Mouse (Mus musculus) mouse embryonic stem cell (cell line): ENCODE measurements around the gene Cdca7l.

Source experiments
- in situ Hi-C, 2 experiments: fragments of 300-500 bp; cut with MboI; formaldehyde crosslinking; loops; 1 replicate in 1 of 2; 3 replicates in 1 of 2; pipeline ENCODE4 v1.14.3; 2019 to 2020; ENCODE audit warnings: low sequenced_read_pairs in 2 of 2, low pct_unique_long_range_greater_than_20kb in 1 of 2, mixed read lengths in 1 of 2; ENCODE audit not compliant: unreplicated experiment in 1 of 2

Cdca7l gene

GRCm38 (mm10) chr12:117806470-117806869 lies 2.4 kb downstream of the Cdca7l start:
- in situ Hi-C loops = no loop called here

DNA sequence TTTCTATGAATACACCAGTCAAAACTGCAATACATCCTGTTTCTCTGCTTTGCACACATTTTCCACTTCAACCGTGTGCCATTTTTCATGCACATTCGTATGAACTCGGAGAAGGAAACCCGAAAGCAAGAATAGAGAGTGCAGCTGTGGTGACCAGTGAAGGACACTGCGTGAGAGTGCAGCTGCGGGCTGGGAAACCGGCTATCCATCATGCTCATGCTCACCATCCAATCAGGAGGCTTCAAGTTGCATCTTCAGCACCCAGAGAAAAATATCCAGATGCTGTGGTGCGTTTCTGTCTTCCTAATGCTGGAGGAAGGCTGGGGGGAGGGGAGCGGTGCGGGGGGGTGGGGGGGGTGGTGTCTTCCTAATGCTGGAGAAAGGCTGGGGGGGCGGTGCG lies 3.5 kb downstream of the Cdca7l start:
- in situ Hi-C loops = no loop called here

DNA sequence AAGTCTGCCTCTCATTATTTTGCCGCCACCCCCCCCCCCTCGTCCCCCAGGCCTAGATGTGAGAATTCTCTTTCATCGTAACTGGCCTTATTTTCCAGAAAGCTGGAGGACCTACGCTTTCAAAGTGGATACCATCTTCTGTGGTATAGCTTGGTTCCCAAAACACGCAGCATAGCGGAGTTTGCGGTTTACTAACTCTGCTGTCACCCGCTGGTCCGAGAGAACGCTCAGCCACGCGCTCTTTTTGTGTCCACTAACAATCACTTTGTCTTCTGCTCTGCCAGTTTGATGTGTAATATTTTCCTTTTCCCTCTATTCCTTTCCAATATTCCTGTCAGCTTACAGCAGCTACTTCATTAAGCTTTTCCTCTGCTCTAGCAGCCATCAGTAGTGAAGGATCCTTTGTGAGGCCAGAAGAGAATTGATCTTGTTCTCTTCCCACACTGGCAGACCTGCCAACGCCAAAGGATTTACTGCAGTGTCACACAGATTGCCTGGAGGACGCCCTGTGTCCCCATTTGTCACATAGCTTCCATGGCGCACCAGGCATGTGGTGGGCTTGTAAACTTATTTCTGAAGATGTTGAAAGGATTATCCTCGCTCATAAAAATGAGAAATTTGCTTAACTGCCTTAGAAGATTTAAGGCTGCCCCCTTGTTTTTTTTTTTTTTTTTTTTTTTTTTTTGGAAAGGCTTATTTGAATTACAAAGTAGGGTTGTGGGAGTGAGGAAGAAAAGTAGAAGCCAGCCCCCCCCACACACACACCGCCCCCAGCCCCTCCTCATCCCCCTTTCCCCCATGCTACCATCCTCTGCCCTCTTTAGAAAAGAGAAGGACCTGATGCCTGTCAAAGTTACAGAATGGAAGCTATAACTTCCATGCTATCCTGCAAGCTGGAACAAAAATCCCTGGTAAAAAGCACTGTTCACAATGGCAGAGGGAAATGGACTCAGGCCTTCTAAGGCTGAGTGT lies 4.6 kb downstream of the Cdca7l start:
- in situ Hi-C loops = no loop called here

- in situ Hi-C loops = no loop called here
These were observed 5.4 kb downstream of the Cdca7l start for GRCm38 (mm10) chr12:117809327-117810017.

DNA sequence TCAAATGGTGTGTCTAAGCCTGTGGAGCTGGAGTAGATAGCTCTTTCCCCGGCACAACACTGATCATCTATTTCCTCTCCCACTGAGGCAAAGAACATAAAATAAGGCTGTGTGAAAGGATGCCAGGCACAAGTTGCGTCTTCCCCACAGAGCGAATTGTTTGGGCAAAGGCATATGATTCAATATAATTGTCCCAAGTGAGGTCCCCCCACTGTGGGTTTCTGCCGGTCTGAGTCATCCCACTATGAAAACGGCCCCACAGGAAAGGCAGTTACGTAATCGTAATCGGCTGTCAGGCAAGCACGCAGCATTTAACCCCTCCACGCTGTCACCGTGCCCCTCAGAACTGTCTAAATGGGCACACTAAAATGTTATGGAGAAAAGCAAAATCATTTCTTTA lies 6.0 kb downstream of the Cdca7l start:
- in situ Hi-C loops = no loop called here

DNA sequence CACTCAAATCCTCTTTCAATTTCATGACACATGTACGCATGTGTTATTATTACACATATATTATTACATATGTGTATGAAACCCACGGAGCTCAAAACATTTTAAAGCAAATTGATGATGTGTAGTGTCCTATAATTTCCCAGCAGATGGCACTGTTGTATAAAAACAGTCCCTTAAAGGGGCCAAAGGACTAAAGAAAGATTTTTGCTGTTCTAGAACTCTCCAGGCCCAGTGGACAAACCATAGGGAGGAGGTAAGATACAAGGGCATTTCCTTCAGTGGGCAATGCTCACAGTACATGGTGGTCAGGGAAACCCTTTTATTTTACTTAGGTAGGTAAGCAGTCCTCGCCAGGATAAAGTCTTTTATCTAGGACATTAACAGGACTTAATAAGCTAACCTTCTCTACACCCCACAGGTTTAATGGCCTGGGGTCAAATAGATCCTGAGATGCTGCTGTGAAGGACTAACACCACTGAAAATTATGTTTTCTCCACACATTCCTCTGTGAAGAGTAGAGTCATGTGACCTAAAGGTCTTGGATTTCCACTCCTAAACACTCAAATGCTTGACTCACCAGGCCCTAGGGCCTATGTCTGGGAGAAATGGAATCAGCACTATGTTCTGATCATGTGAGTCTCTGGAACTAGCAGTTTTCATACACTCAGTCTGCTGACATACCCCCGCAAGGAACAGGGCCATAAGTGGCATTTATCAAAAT lies 16.2 kb downstream of the Cdca7l start:
- in situ Hi-C loops = no loop called here

DNA sequence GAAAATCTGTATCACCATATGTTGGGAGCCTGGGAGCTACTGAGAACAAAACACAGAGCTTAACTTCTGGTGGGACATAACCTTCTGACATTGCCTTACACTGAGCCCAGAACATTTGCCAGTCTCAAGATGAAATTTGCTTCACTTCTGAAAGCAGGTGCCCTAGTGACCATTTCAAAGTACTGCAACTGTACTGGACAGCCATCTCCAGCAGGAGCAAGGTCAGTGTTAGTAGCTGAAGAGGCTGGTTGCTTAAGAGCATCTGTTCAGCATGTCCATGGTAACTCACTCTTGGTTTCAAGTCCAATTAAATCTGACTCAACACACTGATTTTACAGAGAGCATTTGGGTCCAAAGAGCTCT lies 16.8 kb downstream of the Cdca7l start:
- in situ Hi-C loops = no loop called here

- in situ Hi-C loops = no loop called here
These were observed 17.3 kb downstream of the Cdca7l start for GRCm38 (mm10) chr12:117821394-117821793.

- in situ Hi-C loops = loop anchor here in 1 of 2 experiments (25.0 kb wide), 1 partner anchor 484 kb away; the partner anchor contains the start of gene Sp4
These were observed 24.3 kb downstream of the Cdca7l start for GRCm38 (mm10) chr12:117828350-117828749.

GRCm38 (mm10) chr12:117831351-117831961 lies 27.4 kb downstream of the Cdca7l start:
- in situ Hi-C loops = loop anchor here (10.0 to 25.0 kb wide), 2 partner anchors 47 to 481 kb away; partner anchors contain the start of gene Sp4 (in 1 of the 2)

- in situ Hi-C loops = loop anchor here (10.0 to 25.0 kb wide), 2 partner anchors 47 to 480 kb away; partner anchors contain the start of gene Sp4 (in 1 of the 2)
These were observed 28.1 kb downstream of the Cdca7l start for GRCm38 (mm10) chr12:117832190-117832589.

DNA sequence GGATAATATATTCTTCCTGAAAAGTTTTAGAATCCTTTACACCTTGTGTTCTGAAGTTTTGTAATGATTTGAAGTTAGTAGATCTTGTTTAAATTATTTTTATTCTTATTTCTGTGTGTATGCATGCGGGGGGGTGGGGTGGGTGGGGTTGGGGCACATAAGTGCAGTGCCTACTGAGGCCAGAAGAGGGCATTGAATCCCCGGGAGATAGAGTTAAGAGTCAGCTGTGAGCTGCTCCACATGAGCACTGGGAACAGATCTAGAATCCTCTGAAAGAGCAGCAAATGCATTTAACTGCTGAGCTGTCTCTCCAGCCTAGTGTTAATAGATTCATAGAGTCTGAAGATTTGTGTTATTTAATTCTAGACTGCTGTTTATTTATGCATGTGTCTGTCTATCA lies 30.6 kb downstream of the Cdca7l start:
- in situ Hi-C loops = loop anchor here (10.0 to 25.0 kb wide), 2 partner anchors 50 to 478 kb away; partner anchors contain the start of gene Sp4 (in 1 of the 2)

GRCm38 (mm10) chr12:117835371-117835770 lies 31.3 kb downstream of the Cdca7l start:
- in situ Hi-C loops = loop anchor here (10.0 to 25.0 kb wide), 2 partner anchors 51 to 477 kb away; partner anchors contain the start of gene Sp4 (in 1 of the 2)

- in situ Hi-C loops = loop anchor here (10.0 to 25.0 kb wide), 2 partner anchors 53 to 475 kb away; partner anchors contain the start of gene Sp4 (in 1 of the 2)
These were observed 33.3 kb downstream of the Cdca7l start for GRCm38 (mm10) chr12:117837376-117837775.

GRCm38 (mm10) chr12:117840705-117841104 lies 36.6 kb downstream of the Cdca7l start:
- in situ Hi-C loops = loop anchor here in 1 of 2 experiments (25.0 kb wide), 1 partner anchor 472 kb away; the partner anchor contains the start of gene Sp4

DNA sequence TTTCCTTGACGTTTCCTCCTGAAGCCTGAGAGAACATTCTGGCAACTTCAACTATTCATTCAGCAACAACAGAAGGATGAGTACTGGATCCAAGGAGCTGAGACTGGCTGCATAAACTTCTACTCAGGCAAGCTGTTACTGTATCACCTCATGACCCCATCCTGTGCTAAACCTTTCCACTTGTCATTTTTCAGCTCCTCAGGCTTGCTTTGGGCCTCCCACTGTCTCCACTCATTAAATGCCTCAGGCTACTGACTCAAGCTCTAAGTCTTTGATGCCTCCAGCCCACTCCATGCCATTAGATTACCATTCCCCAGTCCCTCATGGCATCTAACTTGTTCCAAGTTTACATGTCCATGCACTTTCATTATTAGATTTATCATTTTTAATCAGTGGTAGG lies 38.6 kb downstream of the Cdca7l start:
- in situ Hi-C loops = loop anchor here in 1 of 2 experiments (25.0 kb wide), 1 partner anchor 470 kb away; the partner anchor contains the start of gene Sp4

DNA sequence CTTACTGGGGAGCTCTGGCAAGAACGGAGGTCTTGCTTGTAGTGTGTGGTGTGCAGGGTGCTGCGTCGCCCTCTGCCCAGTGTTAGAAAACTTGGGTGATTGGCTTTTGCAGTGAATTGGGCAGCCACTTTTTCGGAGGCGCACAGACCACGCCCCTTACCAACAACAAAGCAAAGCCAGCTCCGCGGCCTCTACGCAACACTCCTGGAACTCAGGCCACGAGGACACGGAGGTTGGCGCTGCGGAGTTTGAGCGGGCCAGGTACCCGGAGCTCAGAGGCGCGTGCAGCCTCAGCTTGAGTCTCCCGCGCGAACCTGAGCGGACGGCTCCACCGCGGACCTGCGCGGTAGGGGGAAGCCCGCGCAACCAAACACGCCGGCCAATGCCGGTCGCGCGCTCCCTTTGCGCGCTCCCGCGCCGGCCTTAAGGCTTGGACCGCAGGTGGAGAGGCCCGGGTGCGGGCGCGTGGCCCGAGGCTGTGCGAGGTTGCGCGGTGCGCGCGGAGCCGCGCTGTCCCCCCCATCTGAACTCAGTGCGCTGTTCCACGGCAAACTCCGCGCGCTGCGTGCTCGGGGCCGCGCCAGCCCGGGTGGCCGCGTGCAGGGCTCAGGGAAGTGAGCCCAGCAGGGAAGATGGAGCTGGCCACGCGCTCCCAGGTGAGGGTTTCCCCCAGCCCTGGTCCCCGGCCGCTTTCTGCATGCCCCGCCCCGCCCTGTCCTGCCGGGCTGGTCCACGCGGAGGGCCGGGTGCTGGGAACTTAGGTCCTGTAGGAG lies 39.4 kb downstream of the Cdca7l start:
- in situ Hi-C loops = loop anchor here in 1 of 2 experiments (25.0 kb wide), 1 partner anchor 469 kb away; the partner anchor contains the start of gene Sp4
